Mouse (Mus musculus): Measurements from ENCODE around the gene Plin4. TPM values are rescaled to one million over a fixed set of nuclear protein-coding genes. Genes with fewer than 3 reads are reported as not detected.
A peak's percentile ranks its signal among the peaks of the same experiment; 100 is the strongest.
"Not testable (repeated sequence)": the region's sequence is repeated elsewhere in the genome, so short reads cannot be mapped to it uniquely, and the experiment has no call there.

Gene Plin4
- polyA plus RNA-seq, 1 experiment from 2014 or later = 0.36 TPM

DNA sequence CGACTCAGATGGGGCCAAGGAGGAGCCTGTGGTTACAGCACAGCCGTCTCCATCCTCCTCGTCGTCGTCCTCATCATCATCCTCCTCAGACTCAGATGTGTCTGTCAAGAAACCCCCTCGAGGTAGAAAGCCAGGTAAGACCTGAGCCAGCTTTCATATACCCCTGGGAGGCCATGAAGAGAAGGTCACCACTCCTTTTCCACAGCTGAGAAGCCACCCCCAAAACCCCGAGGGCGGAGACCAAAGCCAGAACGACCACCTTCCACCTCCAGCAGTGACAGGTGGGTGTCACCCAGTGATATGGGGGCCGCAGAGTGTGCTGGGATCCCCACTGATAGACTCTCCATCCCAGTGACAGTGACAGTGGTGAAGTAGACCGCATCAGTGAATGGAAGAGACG is 12.7 kb downstream of the Plin4 start:
- no peak overlapping the region for H3K4me3 ChIP-seq (replicated peaks)
- H3K9ac ChIP-seq = no peak overlapping the region
- no peak overlapping the region for H3K27ac ChIP-seq
- WGBS = 90% methylated on average over 12 of the region's 12 CpGs
- no peaks in the 10 kb centered on the region for H3K9me3 ChIP-seq
- peaks cover 55% of the 10 kb centered on the region for H3K36me3 ChIP-seq
- no peak overlapping the region for H3K4me2 ChIP-seq
- H3K27me3 ChIP-seq (replicated peaks) = no peaks in the 10 kb centered on the region
- ATAC-seq (ENCODE audit: insufficient read depth, low FRiP score, low read depth) = no peak
- H3K4me1 ChIP-seq = no peaks in the 10 kb centered on the region

DNA sequence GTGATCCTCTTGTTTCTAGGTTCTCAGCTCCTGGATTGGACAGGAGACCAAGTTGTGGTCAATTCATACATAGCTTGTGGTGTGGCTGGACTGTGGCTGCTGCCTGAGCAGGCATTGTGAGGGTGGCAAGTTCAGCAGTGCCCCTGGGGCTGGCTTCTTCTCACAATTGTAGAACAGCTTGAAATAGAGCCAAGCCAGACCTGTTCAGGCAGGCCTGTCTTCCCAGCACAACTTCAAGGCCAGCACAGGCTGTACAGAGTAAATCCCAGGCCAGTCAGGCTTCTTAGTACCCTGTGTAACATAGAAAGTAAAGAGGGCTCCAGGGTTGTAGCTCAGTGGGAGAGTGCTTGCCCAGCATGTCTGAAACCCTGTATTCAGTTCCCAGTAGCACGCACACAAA is 16.8 kb downstream of the Plin4 start:
- WGBS = 83% methylated on average over 1 of the region's 1 CpGs
- peak overlapping the region; percentile 31 for H3K27ac ChIP-seq
- H3K36me3 ChIP-seq = peaks cover 21% of the 10 kb centered on the region

DNA sequence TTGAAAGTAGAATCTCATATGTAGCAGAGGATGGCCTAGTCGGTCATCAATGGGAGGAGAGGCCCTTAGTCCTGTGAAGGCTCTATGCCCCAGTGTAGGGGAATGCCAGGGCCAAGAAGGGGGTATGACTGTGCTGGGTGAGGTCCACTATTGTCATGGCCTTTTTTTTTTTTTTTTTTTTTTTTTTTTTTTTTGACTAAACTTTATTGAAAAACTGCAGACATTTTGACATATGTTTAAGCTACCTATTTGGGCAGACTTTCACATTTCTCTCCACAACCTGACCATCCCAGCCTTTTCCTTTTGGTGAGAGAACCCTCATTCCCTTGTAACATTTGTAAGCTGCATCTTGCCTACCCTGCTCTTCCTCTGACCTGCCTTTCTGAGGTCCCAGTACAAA is 17.3 kb downstream of the Plin4 start:
- no peak overlapping the region for H3K4me3 ChIP-seq (replicated peaks)
- 74% methylated on average over 1 of the region's 1 CpGs for WGBS
- no peak for ATAC-seq (ENCODE audit: insufficient read depth, low FRiP score, low read depth)

More for the DNA sequence above, 16.8 kb downstream of the Plin4 start:
- ATAC-seq (ENCODE audit: insufficient read depth, low FRiP score, low read depth) = no peak
- H3K9ac ChIP-seq = no peak overlapping the region
- H3K4me2 ChIP-seq = no peak overlapping the region
- no peaks in the 10 kb centered on the region for H3K4me1 ChIP-seq
- no peaks in the 10 kb centered on the region for H3K27me3 ChIP-seq (replicated peaks)
- no peak overlapping the region for H3K4me3 ChIP-seq (replicated peaks)
- H3K9me3 ChIP-seq = no peaks in the 10 kb centered on the region

DNA sequence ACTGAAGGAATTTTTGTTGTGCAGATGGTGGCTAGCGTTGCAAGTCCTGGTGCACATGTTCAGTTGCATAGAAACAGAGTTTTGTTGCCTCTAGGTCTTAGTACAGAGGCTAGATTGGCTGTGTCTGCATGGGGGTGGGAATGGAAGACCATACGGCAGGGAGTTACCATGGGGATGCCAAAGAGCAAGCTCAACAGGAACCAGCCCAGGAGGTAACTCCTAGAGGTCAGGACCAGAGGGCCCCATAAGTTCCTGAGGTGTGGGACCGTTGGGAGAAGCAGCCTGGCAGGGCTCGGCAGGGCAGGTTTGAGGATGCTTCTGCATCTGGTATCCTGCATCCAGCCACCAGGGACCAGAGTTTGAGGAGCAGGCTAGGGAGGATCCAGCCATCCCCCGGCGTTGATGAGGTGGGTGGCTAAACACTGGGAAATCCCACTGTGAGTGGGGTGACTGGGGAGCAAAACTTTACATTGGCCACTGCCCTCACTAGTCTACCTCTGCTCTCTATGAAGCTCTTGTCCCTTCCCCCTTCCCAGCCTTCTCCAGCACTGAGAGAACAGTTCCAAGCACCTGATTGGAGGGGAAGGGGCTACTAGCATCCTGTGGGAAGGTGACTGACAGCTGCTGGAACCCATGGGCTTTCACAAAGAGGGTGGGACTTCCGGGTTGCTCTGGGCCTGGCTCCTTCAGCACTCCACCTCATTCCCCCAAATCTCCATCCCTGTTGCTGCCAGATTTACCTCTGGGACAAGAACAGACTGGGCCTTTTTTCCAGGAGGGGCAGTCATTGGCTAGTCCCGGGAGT is 28.6 kb downstream of the Plin4 start:
- WGBS = 7% methylated on average over 8 of the region's 8 CpGs

More for the DNA sequence above, 17.3 kb downstream of the Plin4 start:
- Histone ChIP-seq H3K27me3 (replicated peaks) (no peaks in the 10 kb centered on the region), H3K4me1 (no peaks in the 10 kb centered on the region), H3K4me2 (no peak overlapping the region), H3K9me3 (no peaks in the 10 kb centered on the region), H3K36me3 (peaks cover 17% of the 10 kb centered on the region), H3K27ac (peak overlapping the region; percentile 31; the same call in 1 of the 2 replicates), H3K9ac (no peak overlapping the region)

DNA sequence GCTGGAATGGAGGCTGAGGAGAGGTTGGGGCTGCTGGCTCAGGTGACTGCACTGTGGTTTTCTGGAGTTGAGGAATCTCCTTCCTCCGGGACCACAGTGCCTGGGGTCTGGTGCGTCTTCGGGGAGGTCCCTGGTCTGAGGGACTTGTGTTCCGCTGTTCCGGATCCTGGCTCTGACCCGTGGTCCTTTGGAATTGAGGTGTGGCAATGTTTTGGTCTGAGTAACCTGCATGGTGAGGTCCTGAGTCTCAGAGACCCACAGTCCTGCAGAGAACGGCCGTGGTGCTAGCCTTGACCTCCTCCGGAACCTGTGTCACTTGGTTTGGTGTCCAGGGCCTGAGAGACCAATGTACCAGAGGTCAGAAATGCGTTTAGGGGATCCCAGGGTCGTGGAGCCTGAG is 29.7 kb downstream of the Plin4 start:
- Histone ChIP-seq H3K27me3 (replicated peaks) (no peaks in the 10 kb centered on the region), H3K27ac (0 out of 2 replicates have a peak overlapping the region, but pooled peaks have one; percentile 40), H3K36me3 (0 out of 2 replicates have a peak, but pooled peaks cover 7% of the 10 kb centered on the region), H3K9ac (peak overlapping the region; percentile 88), H3K4me2 (peak overlapping the region; percentile 91), H3K4me1 (peaks cover 29% of the 10 kb centered on the region), H3K4me3 (replicated peaks) (peak overlapping the region; percentile 84), H3K9me3 (no peaks in the 10 kb centered on the region)
- under 1% methylated on average over 10 of the region's 11 CpGs for WGBS
- no peak for ATAC-seq (ENCODE audit: insufficient read depth, low FRiP score, low read depth)

More for the DNA sequence above, 28.6 kb downstream of the Plin4 start:
- Histone ChIP-seq H3K4me1 (peaks cover 23% of the 10 kb centered on the region), H3K27me3 (replicated peaks) (no peaks in the 10 kb centered on the region), H3K9ac (peak overlapping the region; percentile 1; the same call in 1 of the 2 replicates), H3K4me3 (replicated peaks) (peak overlapping the region; percentile 84), H3K9me3 (no peaks in the 10 kb centered on the region), H3K27ac (no peak overlapping the region), H3K4me2 (peak overlapping the region; percentile 91), H3K36me3 (0 out of 2 replicates have a peak, but pooled peaks cover 10% of the 10 kb centered on the region)
- ATAC-seq (ENCODE audit: insufficient read depth, low FRiP score, low read depth) = no peak

DNA sequence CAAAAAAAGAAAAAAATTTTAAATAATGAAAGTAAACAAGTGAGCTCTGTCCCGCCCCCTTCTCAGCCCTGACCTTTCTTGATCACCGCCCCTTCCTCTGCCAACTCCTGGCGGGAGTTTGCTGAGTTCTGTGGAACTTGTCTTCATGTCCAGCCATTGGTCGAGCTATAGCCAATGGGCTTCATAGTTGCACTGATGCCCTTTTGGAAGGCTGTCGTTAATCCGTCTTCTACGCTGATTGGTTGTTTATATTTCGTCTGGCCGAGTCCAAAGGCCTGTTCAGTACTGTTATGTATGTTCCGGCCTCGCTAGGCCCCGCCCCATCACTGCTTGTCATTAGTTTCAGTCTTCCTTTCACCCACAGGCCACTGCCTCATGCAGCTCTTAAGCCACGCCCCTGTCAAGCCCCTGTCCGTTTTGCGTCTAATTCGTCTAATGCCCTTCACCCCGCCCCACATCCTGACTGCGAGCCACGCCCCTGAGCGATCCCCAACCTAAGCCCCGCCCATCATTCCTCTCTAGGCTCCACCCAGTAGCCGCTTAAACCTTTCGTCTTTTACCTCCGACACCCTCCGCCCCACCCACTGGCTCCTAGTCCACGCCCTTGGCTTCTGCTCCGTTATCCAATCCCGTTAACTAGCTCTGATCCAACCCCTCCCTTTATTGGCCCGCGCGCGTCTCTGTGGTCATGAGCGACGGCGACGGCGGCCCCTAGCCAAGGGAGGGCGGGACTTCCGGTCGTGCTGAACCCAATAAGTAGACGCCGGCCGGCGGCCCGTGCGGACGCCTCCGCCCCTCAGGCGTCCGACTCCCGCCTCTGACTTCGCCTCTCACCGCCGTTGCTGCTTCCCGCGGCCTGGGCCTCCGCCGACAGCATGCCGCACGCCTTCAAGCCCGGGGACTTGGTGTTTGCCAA is 30.5 kb downstream of the Plin4 start, which contains the start of gene Hdgfl2:
Gene Hdgfl2, plus strand, starts transcription at position 755 of the 916 bp plus-strand sequence.
- no peaks in the 10 kb centered on the region for H3K9me3 ChIP-seq
- peak within 1 kb of the TSS; percentile 61; the same call in 1 of the 2 replicates for H3K27ac ChIP-seq
- ATAC-seq (ENCODE audit: insufficient read depth, low FRiP score, low read depth) = peak; percentile 93
- peak within 1 kb of the TSS; percentile 91 for H3K4me2 ChIP-seq
- under 1% methylated on average over 59 of the region's 61 CpGs for WGBS
- peak within 1 kb of the TSS; percentile 84 for H3K4me3 ChIP-seq (replicated peaks)
- peak within 1 kb of the TSS; percentile 88 for H3K9ac ChIP-seq
- H3K36me3 ChIP-seq = 0 out of 2 replicates have a peak, but pooled peaks cover 7% of the 10 kb centered on the region
- peaks cover 29% of the 10 kb centered on the region for H3K4me1 ChIP-seq
- H3K27me3 ChIP-seq (replicated peaks) = no peaks in the 10 kb centered on the region

DNA sequence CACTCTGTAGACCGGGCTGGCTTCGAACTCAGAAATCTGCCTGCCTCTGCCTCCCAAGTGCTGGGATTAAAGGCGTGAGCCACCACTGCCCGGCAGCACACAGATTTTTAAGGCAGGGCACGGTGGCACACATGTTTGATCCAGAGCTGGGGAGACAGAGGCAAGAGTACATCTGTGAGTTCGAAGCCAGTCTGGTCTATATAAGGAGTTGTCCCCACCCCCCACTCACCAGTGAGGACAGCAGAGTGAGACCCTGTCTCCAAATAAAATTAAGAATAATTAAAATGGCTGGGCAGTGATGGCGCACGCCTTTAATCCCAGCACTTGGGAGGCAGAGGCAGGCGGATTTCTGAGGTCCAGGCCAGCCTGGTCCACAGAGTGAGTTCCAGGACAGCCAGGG is 31.2 kb downstream of the Plin4 start:
- not testable (repeated sequence) for H3K27me3 ChIP-seq (replicated peaks); H3K9me3 ChIP-seq; H3K36me3 ChIP-seq; H3K9ac ChIP-seq; ATAC-seq (ENCODE audit: insufficient read depth, low FRiP score, low read depth)
- H3K4me3 ChIP-seq (replicated peaks) = peak overlapping the region; percentile 84
- H3K27ac ChIP-seq = peak overlapping the region; percentile 61; the same call in 1 of the 2 replicates
- H3K4me1 ChIP-seq = peaks cover 35% of the 10 kb centered on the region
- H3K4me2 ChIP-seq = peak overlapping the region; percentile 45
- 63% methylated on average over 9 of the region's 9 CpGs for WGBS

DNA sequence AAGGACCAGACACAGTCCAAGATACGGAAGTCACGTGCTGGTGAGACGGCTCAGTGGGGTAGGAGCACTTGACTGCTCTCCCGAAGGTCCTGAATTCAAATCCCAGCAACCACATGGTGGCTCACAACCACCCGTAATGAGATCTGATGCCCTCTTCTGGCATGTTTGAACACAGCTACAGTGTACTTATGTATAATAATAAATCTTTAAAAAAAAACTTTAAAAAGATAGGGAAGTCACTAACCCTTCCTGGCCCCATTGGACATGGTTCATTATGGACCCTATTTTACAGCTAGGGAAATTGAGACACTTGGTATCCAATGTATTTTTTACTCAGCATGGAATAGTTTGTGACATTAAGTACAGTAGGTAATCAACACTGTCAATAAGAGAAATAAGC is 32.1 kb downstream of the Plin4 start:
- H3K9ac ChIP-seq = no peak overlapping the region
- no peak overlapping the region for H3K4me2 ChIP-seq
- H3K27me3 ChIP-seq (replicated peaks) = no peaks in the 10 kb centered on the region
- no peaks in the 10 kb centered on the region for H3K9me3 ChIP-seq
- peaks cover 38% of the 10 kb centered on the region for H3K4me1 ChIP-seq
- no peak for ATAC-seq (ENCODE audit: insufficient read depth, low FRiP score, low read depth)
- no peak overlapping the region for H3K4me3 ChIP-seq (replicated peaks)
- peaks cover 5% of the 10 kb centered on the region for H3K36me3 ChIP-seq
- no peak overlapping the region for H3K27ac ChIP-seq
- WGBS = 88% methylated on average over 5 of the region's 5 CpGs

DNA sequence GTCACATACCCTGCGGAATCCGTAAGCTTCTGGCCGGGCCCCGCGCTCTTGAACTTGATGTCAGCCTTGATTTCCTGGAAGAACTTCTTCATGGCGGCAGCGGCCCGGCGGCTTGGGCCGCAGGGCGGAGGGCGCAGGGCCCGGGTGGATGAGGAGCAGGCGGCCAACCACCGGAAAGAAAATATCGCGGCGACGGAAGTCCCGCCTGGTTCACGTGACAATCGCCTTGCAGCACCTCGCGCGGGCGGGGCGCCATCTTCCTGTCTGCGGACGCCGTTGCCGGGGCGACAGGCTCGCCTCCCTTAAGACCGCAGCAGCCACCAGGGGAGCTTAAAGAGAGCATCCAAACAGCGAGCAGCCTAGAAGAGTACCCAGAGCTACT is 34.8 kb downstream of the Plin4 start, which contains the start of gene Ubxn6:
Gene Ubxn6, minus strand, starts transcription at position 202 of the 382 bp plus-strand sequence.
- Histone ChIP-seq H3K27ac (peak within 1 kb of the TSS; percentile 98), H3K4me1 (peaks cover 14% of the 10 kb centered on the region; the same call in 1 of the 2 replicates), H3K9me3 (no peaks in the 10 kb centered on the region), H3K36me3 (peaks cover 28% of the 10 kb centered on the region), H3K4me2 (peak within 1 kb of the TSS; percentile 65), H3K9ac (peak within 1 kb of the TSS; percentile 64; the same call in 1 of the 2 replicates), H3K4me3 (replicated peaks) (peak within 1 kb of the TSS; percentile 80), H3K27me3 (replicated peaks) (no peaks in the 10 kb centered on the region)
- 0% methylated on average over 35 of the region's 35 CpGs for WGBS
- peak; percentile 16; the same call in 1 of the 2 replicates for ATAC-seq (ENCODE audit: insufficient read depth, low FRiP score, low read depth)

DNA sequence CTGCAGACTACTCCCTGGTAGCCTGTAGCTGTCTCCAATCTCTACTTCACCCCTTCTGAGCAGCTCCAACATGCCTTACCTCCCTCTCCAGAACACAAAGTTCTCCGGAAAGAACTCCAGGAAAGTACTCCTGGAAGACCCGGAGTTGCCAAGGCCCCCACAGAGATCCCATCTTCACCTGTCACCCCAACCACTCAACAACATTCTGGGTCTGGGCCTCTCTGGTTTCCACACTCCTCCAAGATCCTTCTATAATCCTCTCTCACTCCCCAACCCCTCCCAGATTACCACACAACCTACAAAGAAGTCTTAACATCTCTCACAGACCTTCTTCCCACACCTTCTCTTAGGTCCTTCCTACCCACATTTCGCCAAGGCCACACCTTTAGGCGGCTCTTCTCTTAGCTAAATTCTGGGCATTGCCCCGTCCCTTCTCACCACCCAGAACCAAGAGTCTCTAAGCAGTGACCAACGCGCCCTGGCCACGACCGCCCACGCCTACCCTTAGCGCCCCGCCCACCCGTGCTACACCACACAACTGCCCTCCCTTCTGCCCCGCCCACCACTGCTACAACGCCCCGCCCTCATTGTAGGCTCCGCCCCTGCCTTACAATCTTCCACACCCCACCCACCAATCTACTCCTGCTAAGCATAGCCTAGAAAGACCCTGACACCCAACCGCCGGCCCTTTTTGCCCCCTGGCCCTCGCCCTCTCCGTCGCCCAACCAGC is 35.3 kb downstream of the Plin4 start:
- H3K4me2 ChIP-seq = peak overlapping the region; percentile 65
- H3K4me1 ChIP-seq = peaks cover 14% of the 10 kb centered on the region; the same call in 1 of the 2 replicates
- peak; percentile 9 for ATAC-seq (ENCODE audit: insufficient read depth, low FRiP score, low read depth)
- H3K36me3 ChIP-seq = peaks cover 32% of the 10 kb centered on the region
- 7% methylated on average over 22 of the region's 22 CpGs for WGBS
- H3K27me3 ChIP-seq (replicated peaks) = no peaks in the 10 kb centered on the region
- H3K9ac ChIP-seq = peak overlapping the region; percentile 64; the same call in 1 of the 2 replicates
- peak overlapping the region; percentile 80 for H3K4me3 ChIP-seq (replicated peaks)
- H3K9me3 ChIP-seq = no peaks in the 10 kb centered on the region
- peak overlapping the region; percentile 98 for H3K27ac ChIP-seq

DNA sequence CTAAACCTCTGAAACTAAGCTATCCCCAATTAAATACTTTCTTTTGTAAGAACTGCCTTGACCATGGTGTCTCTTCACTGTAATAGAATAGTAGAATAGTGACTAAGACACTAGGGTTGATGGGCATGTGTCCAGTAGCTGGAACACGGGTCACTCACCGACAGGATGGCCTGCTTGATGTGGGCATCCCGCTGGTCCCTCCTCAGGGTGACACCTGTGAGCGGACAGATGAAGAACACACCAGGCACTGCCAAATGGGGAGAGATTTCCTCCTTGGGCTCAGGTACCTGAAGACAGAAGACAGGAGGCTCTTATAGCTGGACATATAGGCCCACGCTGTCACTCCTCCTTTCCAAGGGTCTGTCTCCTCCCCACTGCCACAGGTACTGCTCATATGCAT is 37.4 kb downstream of the Plin4 start:
- Histone ChIP-seq H3K9me3 (no peaks in the 10 kb centered on the region), H3K4me2 (no peak overlapping the region), H3K27ac (no peak overlapping the region), H3K36me3 (peaks cover 52% of the 10 kb centered on the region), H3K27me3 (replicated peaks) (no peaks in the 10 kb centered on the region), H3K4me3 (replicated peaks) (no peak overlapping the region), H3K9ac (no peak overlapping the region), H3K4me1 (peaks cover 14% of the 10 kb centered on the region; the same call in 1 of the 2 replicates)
- no peak for ATAC-seq (ENCODE audit: insufficient read depth, low FRiP score, low read depth)
- 91% methylated on average over 5 of the region's 5 CpGs for WGBS
